Mouse (Mus musculus) stomach, embryonic 15.5 days (tissue): ENCODE measurements around the gene Fgfr4. TPM values are rescaled to one million over a fixed set of nuclear protein-coding genes. Genes with fewer than 3 reads are reported as not detected.

Experiments
- ATAC-seq: fragments of 200-750 bp; cut with Nextera tagmentation; 2 replicates; pipeline ENCODE4 v1.8.0; 2017; ENCODE audit warnings: low read depth, moderate number of reproducible peaks, moderate TSS enrichment; ENCODE audit not compliant: insufficient read depth, low FRiP score
- H3K27ac ChIP-seq: fragments of 300-500 bp; sonication (generic); 2 replicates; pipeline ENCODE4 v1.5.1; 2015; ENCODE audit warnings: mild to moderate bottlenecking, inconsistent platforms
- H3K27me3 ChIP-seq: fragments of 300-500 bp; sonication (generic); replicated peaks from 2 replicates; pipeline ENCODE4 v1.6.1; 2015; ENCODE audit warnings: inconsistent platforms
- H3K36me3 ChIP-seq: fragments of 300-500 bp; sonication (generic); 2 replicates; pipeline ENCODE4 v1.6.1; 2015; ENCODE audit warnings: inconsistent platforms
- H3K4me1 ChIP-seq: fragments of 300-500 bp; sonication (generic); 2 replicates; pipeline ENCODE4 v1.6.1; 2015; ENCODE audit warnings: inconsistent platforms
- H3K4me2 ChIP-seq: fragments of 300-500 bp; sonication (generic); 2 replicates; pipeline ENCODE4 v1.6.1; 2015; ENCODE audit warnings: mild to moderate bottlenecking, inconsistent platforms
- H3K4me3 ChIP-seq: fragments of 300-500 bp; sonication (generic); replicated peaks from 2 replicates; pipeline ENCODE4 v1.5.1; 2015; ENCODE audit warnings: inconsistent platforms
- H3K9ac ChIP-seq: fragments of 300-500 bp; sonication (generic); 2 replicates; pipeline ENCODE4 v1.6.1; 2015; ENCODE audit warnings: inconsistent platforms
- H3K9me3 ChIP-seq: fragments of 300-500 bp; sonication (generic); 2 replicates; pipeline ENCODE4 v1.6.1; 2016; ENCODE audit warnings: inconsistent platforms
- WGBS: fragments of 180-500 bp; shearing (Covaris S2); methylation state at CpG from one replicate; pipeline ENCODE4 v1.1.7; 2015; 5-methylcytosine and 5-hydroxymethylcytosine counted together
- polyA plus RNA-seq: library from polyadenylated mRNA; unstranded; fragments of >200 nt; fragmentation: Nextera tagmentation; extraction: Ambion mirVana; gene quantifications from 2 replicates; pipeline ENCODE4 v1.2.1, GENCODE M21; 2015

Fgfr4 gene
- polyA plus RNA-seq: 7.6 and 8.4 TPM in 2 replicates

DNA sequence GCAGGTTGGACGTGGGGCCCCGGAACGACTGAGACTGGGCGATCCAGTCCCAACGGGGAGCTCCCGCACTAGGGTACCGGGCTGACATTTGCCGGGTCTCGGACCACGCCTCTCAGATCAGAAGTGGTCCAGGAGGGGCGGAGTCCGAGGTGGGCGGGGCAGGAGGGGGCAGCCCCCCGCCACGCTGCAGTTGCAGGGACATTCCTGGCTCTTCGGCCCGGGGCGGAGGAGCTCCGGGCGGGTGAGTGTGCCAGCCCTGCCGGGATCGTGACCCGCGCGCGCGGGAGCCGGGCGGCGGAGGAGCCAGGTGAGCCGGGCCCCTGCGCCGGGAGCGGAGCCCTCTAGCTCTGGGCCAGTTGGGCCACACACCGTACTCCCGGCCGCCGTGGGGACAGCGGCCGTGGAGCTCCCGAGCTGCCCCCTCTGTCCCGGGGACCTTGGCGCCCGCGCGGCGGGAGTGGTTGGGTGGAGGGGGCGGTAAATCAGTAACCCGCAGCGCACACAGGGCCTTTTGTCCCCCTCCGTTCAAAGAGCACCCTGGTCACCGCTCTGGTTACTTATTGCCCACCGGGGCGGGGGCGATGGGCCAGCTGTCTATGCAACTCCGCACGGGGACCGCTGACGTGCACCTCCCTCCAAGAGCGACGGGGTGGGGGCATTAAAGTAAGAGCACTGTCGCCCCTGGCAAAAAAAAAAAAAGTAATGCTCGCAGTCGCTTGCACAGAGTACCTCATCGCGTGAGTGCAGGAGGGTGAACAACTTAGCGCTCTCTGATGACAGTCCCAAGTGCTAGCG, at the start of gene Fgfr4:
Gene Fgfr4 (plus strand): TSS at position 20 of the 795 bp plus-strand sequence.
- WGBS: 1% methylated on average over 68 of the region's 68 CpGs
- Histone ChIP-seq H3K4me3 (peak within 1 kb of the TSS; percentile 61), H3K4me2 (peak within 1 kb of the TSS; percentile 96), H3K9me3 (no peaks in the 10 kb centered on the region), H3K27me3 (no peaks in the 10 kb centered on the region), H3K9ac (peak within 1 kb of the TSS; percentile 38; the same call in 1 of the 2 replicates), H3K4me1 (peaks cover 9% of the 10 kb centered on the region; the same call in 1 of the 2 replicates), H3K36me3 (no peaks in the 10 kb centered on the region), H3K27ac (peak within 1 kb of the TSS; percentile 81)
- ATAC-seq: peak; percentile 79

GRCm38 (mm10) chr13:55103351-55103750, 49.1 kb upstream of the Fgfr4 start:
- 0 out of 2 replicates have a peak, but pooled peaks cover 2% of the 10 kb centered on the region for H3K36me3 ChIP-seq
- no peaks in the 10 kb centered on the region for H3K27me3 ChIP-seq
- H3K9me3 ChIP-seq: no peaks in the 10 kb centered on the region
- ATAC-seq: no peak
- no peak overlapping the region for H3K4me2 ChIP-seq
- no peak overlapping the region for H3K9ac ChIP-seq
- no peak overlapping the region for H3K27ac ChIP-seq
- peaks cover 6% of the 10 kb centered on the region for H3K4me1 ChIP-seq
- WGBS: 52% methylated on average over 2 of the region's 2 CpGs
- no peak overlapping the region for H3K4me3 ChIP-seq

DNA sequence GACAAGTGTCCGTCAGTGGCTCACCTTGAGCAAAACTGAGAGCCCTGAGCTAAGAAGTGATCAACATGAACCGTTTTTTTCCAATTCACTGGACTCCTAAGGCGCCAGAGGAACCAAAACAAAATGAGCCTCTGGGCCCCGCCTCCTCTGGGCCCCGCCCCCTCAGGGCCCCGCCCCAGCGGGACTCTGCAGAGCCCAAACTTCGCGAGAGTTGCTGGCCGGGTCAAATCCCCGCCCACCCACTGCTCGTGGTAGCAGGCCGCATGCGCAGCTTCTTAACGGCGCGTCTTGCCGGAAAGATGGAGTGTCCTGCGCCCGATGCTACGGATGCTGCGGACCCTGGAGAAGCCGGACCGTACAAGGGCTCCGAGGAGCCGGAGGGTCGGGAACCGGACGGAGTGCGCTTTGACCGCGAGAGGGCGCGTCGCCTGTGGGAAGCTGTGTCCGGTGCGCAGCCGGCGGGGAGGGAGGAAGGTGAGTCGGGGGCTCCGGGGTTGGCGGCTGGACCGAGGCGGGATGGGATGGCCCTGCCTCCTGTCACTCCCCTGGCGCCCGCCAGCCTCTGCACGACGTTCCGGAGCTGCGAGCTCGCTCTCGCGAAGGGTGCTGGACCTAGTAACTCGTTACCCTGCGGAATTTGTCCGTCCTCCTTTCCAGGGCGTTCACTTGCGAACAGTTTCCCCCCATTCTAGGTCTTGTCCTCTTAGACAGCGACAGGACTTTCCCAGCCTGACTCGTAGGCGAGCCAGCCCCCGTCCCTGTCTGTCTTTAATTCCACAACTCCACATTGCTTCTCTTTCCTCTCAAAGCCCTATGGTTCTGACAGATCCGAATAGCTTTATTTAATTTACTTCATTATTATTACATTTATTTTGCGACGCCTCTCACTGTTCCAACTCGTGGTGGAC, 47.1 kb upstream of the Fgfr4 start, which contains the start of gene Zfp346:
Gene Zfp346 (plus strand): TSS at position 267 of the 908 bp plus-strand sequence.
- Histone ChIP-seq H3K4me2 (peak within 1 kb of the TSS; percentile 68), H3K36me3 (0 out of 2 replicates have a peak, but pooled peaks cover 2% of the 10 kb centered on the region), H3K4me3 (peak within 1 kb of the TSS; percentile 84), H3K4me1 (peaks cover 6% of the 10 kb centered on the region), H3K9me3 (no peaks in the 10 kb centered on the region), H3K27ac (peak within 1 kb of the TSS; percentile 85), H3K27me3 (no peaks in the 10 kb centered on the region), H3K9ac (peak within 1 kb of the TSS; percentile 73)
- peak; percentile 94 for ATAC-seq
- WGBS: under 1% methylated on average over 66 of the region's 66 CpGs

- Histone ChIP-seq H3K4me3 (peak overlapping the region; percentile 84), H3K36me3 (0 out of 2 replicates have a peak, but pooled peaks cover 4% of the 10 kb centered on the region), H3K9me3 (no peaks in the 10 kb centered on the region), H3K4me1 (peaks cover 6% of the 10 kb centered on the region), H3K27ac (peak overlapping the region; percentile 85; the same call in 1 of the 2 replicates), H3K27me3 (no peaks in the 10 kb centered on the region), H3K9ac (peak overlapping the region; percentile 73), H3K4me2 (peak overlapping the region; percentile 68)
- WGBS: 20% methylated on average over 8 of the region's 8 CpGs
- ATAC-seq: no peak
These were observed 46.3 kb upstream of the Fgfr4 start for GRCm38 (mm10) chr13:55105953-55106691.

DNA sequence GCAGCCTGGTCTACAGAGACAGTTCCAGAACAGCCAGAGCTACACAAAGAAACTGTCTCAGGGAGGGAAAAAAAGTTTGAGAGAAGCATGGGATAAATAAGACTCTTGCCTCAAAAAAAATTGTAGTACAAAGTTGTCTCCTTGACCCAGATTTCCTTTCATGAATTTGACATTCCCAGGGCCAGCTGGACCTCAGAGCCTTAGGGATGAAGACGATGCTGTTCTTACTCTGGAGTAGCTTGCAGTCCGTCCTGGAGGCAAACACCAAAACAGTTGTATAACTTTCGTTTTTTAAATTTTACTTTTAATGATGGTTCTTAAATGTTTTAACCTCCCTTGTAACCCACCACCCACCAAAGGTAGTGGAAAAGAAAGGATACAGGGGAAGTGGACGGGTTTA, 45.3 kb upstream of the Fgfr4 start:
- Histone ChIP-seq H3K27ac (no peak overlapping the region), H3K4me3 (no peak overlapping the region), H3K36me3 (0 out of 2 replicates have a peak, but pooled peaks cover 4% of the 10 kb centered on the region), H3K9me3 (no peaks in the 10 kb centered on the region), H3K9ac (no peak overlapping the region), H3K4me1 (peaks cover 6% of the 10 kb centered on the region), H3K27me3 (no peaks in the 10 kb centered on the region), H3K4me2 (no peak overlapping the region)
- WGBS: 94% methylated on average over 4 of the region's 4 CpGs
- no peak for ATAC-seq

- ATAC-seq: no peak
These were observed 44.7 kb upstream of the Fgfr4 start for GRCm38 (mm10) chr13:55107694-55108093.

GRCm38 (mm10) chr13:55114375-55114774, 38.1 kb upstream of the Fgfr4 start:
- no peak for ATAC-seq
- Histone ChIP-seq H3K27me3 (no peaks in the 10 kb centered on the region), H3K4me1 (no peaks in the 10 kb centered on the region), H3K4me3 (no peak overlapping the region), H3K9me3 (no peaks in the 10 kb centered on the region), H3K36me3 (peaks cover 21% of the 10 kb centered on the region), H3K9ac (no peak overlapping the region), H3K4me2 (no peak overlapping the region), H3K27ac (no peak overlapping the region)
- WGBS: 78% methylated on average over 6 of the region's 6 CpGs

More at GRCm38 (mm10) chr13:55107694-55108093, 44.7 kb upstream of the Fgfr4 start:
- Histone ChIP-seq H3K27me3 (no peaks in the 10 kb centered on the region), H3K4me2 (no peak overlapping the region), H3K4me1 (peaks cover 6% of the 10 kb centered on the region), H3K9me3 (no peaks in the 10 kb centered on the region), H3K36me3 (0 out of 2 replicates have a peak, but pooled peaks cover 4% of the 10 kb centered on the region), H3K9ac (no peak overlapping the region), H3K27ac (no peak overlapping the region), H3K4me3 (no peak overlapping the region)
- 90% methylated on average over 8 of the region's 8 CpGs for WGBS

DNA sequence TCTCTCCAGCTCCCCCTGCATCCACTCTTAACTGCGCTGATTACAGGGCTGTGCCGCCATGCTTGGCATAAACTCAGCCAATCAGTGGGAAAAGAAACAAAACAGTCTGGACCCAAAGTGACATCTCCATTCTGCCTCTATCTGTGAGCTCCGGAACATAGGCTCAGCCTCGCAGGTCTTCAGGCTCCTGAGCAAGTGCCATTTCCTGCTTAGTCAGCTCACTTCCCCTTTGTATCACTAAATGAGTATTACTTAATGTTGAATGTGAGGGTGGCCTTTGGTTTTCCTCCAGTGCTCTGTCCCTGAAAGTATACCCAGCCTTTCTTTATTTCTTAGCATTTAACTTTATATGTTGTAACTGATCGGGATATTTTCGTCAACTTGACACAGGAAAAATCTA, 27.5 kb upstream of the Fgfr4 start:
- WGBS: 86% methylated on average over 6 of the region's 6 CpGs
- Histone ChIP-seq H3K4me2 (no peak overlapping the region), H3K36me3 (peaks cover 34% of the 10 kb centered on the region), H3K4me1 (no peaks in the 10 kb centered on the region), H3K4me3 (no peak overlapping the region), H3K27ac (no peak overlapping the region), H3K9ac (no peak overlapping the region), H3K9me3 (no peaks in the 10 kb centered on the region), H3K27me3 (no peaks in the 10 kb centered on the region)
- ATAC-seq: no peak

GRCm38 (mm10) chr13:55133448-55133847, 19.0 kb upstream of the Fgfr4 start, which contains the start of gene Gm17617:
Gene Gm17617 (minus strand): TSS chr13:55133548.
- no peak within 1 kb of the TSS for H3K9ac ChIP-seq
- no peak within 1 kb of the TSS for H3K4me3 ChIP-seq
- H3K4me1 ChIP-seq: 0 out of 2 replicates have a peak, but pooled peaks cover 5% of the 10 kb centered on the region
- WGBS: 97% methylated on average over 2 of the region's 2 CpGs
- H3K27me3 ChIP-seq: no peaks in the 10 kb centered on the region
- no peak for ATAC-seq
- no peak within 1 kb of the TSS for H3K27ac ChIP-seq
- H3K9me3 ChIP-seq: no peaks in the 10 kb centered on the region
- H3K4me2 ChIP-seq: no peak within 1 kb of the TSS
- H3K36me3 ChIP-seq: 0 out of 2 replicates have a peak, but pooled peaks cover 21% of the 10 kb centered on the region

DNA sequence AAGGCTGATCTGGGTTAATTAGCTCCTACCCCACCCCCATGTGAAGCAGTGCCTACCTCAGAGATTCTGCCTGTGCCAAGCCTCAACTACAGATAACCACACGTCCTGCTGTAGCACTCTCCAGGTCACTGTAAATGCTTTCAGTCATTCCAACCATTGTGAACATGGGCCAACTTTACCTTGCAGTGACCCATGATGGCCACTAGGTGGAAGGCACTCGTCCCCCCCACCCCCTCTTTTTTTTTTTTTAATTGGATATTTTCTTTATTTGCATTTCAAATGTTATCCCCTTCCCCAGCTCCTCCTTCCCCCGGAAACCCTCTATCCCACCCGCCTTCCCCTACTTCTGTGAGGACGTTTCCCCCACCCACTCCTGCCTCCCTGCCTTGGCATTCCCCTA, 17.1 kb upstream of the Fgfr4 start:
- Histone ChIP-seq H3K4me1 (0 out of 2 replicates have a peak, but pooled peaks cover 5% of the 10 kb centered on the region), H3K27ac (no peak overlapping the region), H3K4me2 (0 out of 2 replicates have a peak overlapping the region, but pooled peaks have one; percentile 21), H3K27me3 (no peaks in the 10 kb centered on the region), H3K9ac (no peak overlapping the region), H3K4me3 (no peak overlapping the region), H3K36me3 (0 out of 2 replicates have a peak, but pooled peaks cover 16% of the 10 kb centered on the region), H3K9me3 (no peaks in the 10 kb centered on the region)
- ATAC-seq: peak; percentile 43; the same call in 1 of the 2 replicates
- 9% methylated on average over 5 of the region's 5 CpGs for WGBS

DNA sequence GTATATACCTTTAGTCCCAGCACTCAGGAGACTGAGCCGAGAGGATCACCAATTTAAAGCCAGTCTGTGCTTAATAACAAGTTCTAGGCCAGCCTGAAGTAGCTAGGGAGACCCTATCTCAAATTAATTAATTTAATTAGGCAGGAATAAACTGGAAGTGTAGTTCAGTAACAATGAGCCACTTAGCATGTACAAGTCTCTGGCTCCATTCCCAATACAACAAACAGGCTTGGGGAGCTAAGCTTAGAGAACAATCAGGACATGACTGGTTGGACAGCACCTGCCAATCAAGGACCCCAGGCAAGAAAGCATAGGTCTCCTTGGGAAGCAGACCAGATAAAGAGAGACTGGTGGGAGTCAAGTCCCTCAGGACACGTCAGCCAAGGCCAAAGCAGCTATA, 12.2 kb upstream of the Fgfr4 start:
- H3K27me3 ChIP-seq: no peaks in the 10 kb centered on the region
- H3K4me3 ChIP-seq: no peak overlapping the region
- 73% methylated on average over 2 of the region's 2 CpGs for WGBS
- H3K27ac ChIP-seq: no peak overlapping the region
- no peak overlapping the region for H3K4me2 ChIP-seq
- no peak for ATAC-seq
- no peaks in the 10 kb centered on the region for H3K9me3 ChIP-seq
- H3K4me1 ChIP-seq: 0 out of 2 replicates have a peak, but pooled peaks cover 3% of the 10 kb centered on the region
- no peaks in the 10 kb centered on the region for H3K36me3 ChIP-seq
- H3K9ac ChIP-seq: no peak overlapping the region
